Mouse (Mus musculus): ENCODE data around the gene Hmg20a. TPM values are rescaled to one million over a fixed set of nuclear protein-coding genes. Genes with fewer than 3 reads are reported as not detected.

Gene Hmg20a
- polyA plus RNA-seq, 1 experiment, result 62.3 TPM

- peak; percentile 16 for DNase-seq
- TF ChIP-seq POLR2A (IDR thresholded peaks at IDR 0.05; ENCODE audit: control insufficient read depth, extremely low read depth, insufficient read depth, low read length, poor library complexity), result no peak
- no peak for TF ChIP-seq CTCF (IDR thresholded peaks at IDR 0.05; ENCODE audit: borderline replicate concordance, control insufficient read depth, extremely low read depth, insufficient read depth, low read length, poor library complexity)
- WGBS, result 62% methylated on average over 3 of the region's 3 CpGs
- Histone ChIP-seq H3K4me3 (ENCODE audit: control insufficient read depth, insufficient read depth, low read length) (no peak overlapping the region), H3K27ac (ENCODE audit: control insufficient read depth, insufficient read depth, low read length) (peak overlapping the region; percentile 59; the same call in 1 of the 2 replicates), H3K36me3 (ENCODE audit: control insufficient read depth, insufficient read depth, low read length) (no peaks in the 10 kb centered on the region), H3K27me3 (ENCODE audit: control insufficient read depth, insufficient read depth, low read length) (no peaks in the 10 kb centered on the region), H3K4me1 (replicated peaks; ENCODE audit: control insufficient read depth, insufficient read depth, low read length) (peaks cover 6% of the 10 kb centered on the region)
These were observed 38.0 kb downstream of the Hmg20a start for GRCm38 (mm10) chr9:56456426-56456825.

GRCm38 (mm10) chr9:56460987-56461386 is 42.6 kb downstream of the Hmg20a start:
- no peak overlapping the region for H3K27ac ChIP-seq (ENCODE audit: control insufficient read depth, insufficient read depth, low read length)
- no peaks in the 10 kb centered on the region for H3K27me3 ChIP-seq (ENCODE audit: control insufficient read depth, insufficient read depth, low read length)
- no peak for TF ChIP-seq CTCF (IDR thresholded peaks at IDR 0.05; ENCODE audit: borderline replicate concordance, control insufficient read depth, extremely low read depth, insufficient read depth, low read length, poor library complexity)
- TF ChIP-seq POLR2A (IDR thresholded peaks at IDR 0.05; ENCODE audit: control insufficient read depth, extremely low read depth, insufficient read depth, low read length, poor library complexity), result no peak
- no peak for DNase-seq
- peaks cover 18% of the 10 kb centered on the region for H3K4me1 ChIP-seq (replicated peaks; ENCODE audit: control insufficient read depth, insufficient read depth, low read length)
- no peaks in the 10 kb centered on the region for H3K36me3 ChIP-seq (ENCODE audit: control insufficient read depth, insufficient read depth, low read length)
- H3K4me3 ChIP-seq (ENCODE audit: control insufficient read depth, insufficient read depth, low read length), result no peak overlapping the region
- 78% methylated on average over 5 of the region's 5 CpGs for WGBS

- Histone ChIP-seq H3K27ac (ENCODE audit: control insufficient read depth, insufficient read depth, low read length) (no peak overlapping the region), H3K36me3 (ENCODE audit: control insufficient read depth, insufficient read depth, low read length) (peaks cover 5% of the 10 kb centered on the region; the same call in 1 of the 2 replicates), H3K27me3 (ENCODE audit: control insufficient read depth, insufficient read depth, low read length) (no peaks in the 10 kb centered on the region), H3K4me3 (ENCODE audit: control insufficient read depth, insufficient read depth, low read length) (no peak overlapping the region), H3K4me1 (replicated peaks; ENCODE audit: control insufficient read depth, insufficient read depth, low read length) (peaks cover 15% of the 10 kb centered on the region)
- 97% methylated on average over 1 of the region's 1 CpGs for WGBS
- no peak for TF ChIP-seq POLR2A (IDR thresholded peaks at IDR 0.05; ENCODE audit: control insufficient read depth, extremely low read depth, insufficient read depth, low read length, poor library complexity)
- no peak for TF ChIP-seq CTCF (IDR thresholded peaks at IDR 0.05; ENCODE audit: borderline replicate concordance, control insufficient read depth, extremely low read depth, insufficient read depth, low read length, poor library complexity)
- DNase-seq, result no peak
These were observed 44.2 kb downstream of the Hmg20a start for GRCm38 (mm10) chr9:56462606-56463005.

GRCm38 (mm10) chr9:56463046-56463445 is 44.6 kb downstream of the Hmg20a start:
- Histone ChIP-seq H3K36me3 (ENCODE audit: control insufficient read depth, insufficient read depth, low read length) (peaks cover 9% of the 10 kb centered on the region; the same call in 1 of the 2 replicates), H3K4me1 (replicated peaks; ENCODE audit: control insufficient read depth, insufficient read depth, low read length) (peaks cover 15% of the 10 kb centered on the region), H3K27ac (ENCODE audit: control insufficient read depth, insufficient read depth, low read length) (no peak overlapping the region), H3K4me3 (ENCODE audit: control insufficient read depth, insufficient read depth, low read length) (no peak overlapping the region), H3K27me3 (ENCODE audit: control insufficient read depth, insufficient read depth, low read length) (no peaks in the 10 kb centered on the region)
- 98% methylated on average over 2 of the region's 2 CpGs for WGBS
- no peak for DNase-seq
- TF ChIP-seq POLR2A (IDR thresholded peaks at IDR 0.05; ENCODE audit: control insufficient read depth, extremely low read depth, insufficient read depth, low read length, poor library complexity) (no peak), CTCF (IDR thresholded peaks at IDR 0.05; ENCODE audit: borderline replicate concordance, control insufficient read depth, extremely low read depth, insufficient read depth, low read length, poor library complexity) (no peak)

- no peaks in the 10 kb centered on the region for H3K27me3 ChIP-seq (ENCODE audit: control insufficient read depth, insufficient read depth, low read length)
- no peak overlapping the region for H3K27ac ChIP-seq (ENCODE audit: control insufficient read depth, insufficient read depth, low read length)
- TF ChIP-seq POLR2A (IDR thresholded peaks at IDR 0.05; ENCODE audit: control insufficient read depth, extremely low read depth, insufficient read depth, low read length, poor library complexity), result no peak
- H3K4me1 ChIP-seq (replicated peaks; ENCODE audit: control insufficient read depth, insufficient read depth, low read length), result peaks cover 15% of the 10 kb centered on the region
- DNase-seq, result no peak
- H3K36me3 ChIP-seq (ENCODE audit: control insufficient read depth, insufficient read depth, low read length), result peaks cover 9% of the 10 kb centered on the region; the same call in 1 of the 2 replicates
- WGBS, result 85% methylated on average over 4 of the region's 4 CpGs
- H3K4me3 ChIP-seq (ENCODE audit: control insufficient read depth, insufficient read depth, low read length), result no peak overlapping the region
These were observed 45.5 kb downstream of the Hmg20a start for GRCm38 (mm10) chr9:56463686-56464515.

GRCm38 (mm10) chr9:56464863-56465654 is 46.6 kb downstream of the Hmg20a start:
- WGBS, result 4% methylated on average over 23 of the region's 23 CpGs
- Histone ChIP-seq H3K27me3 (ENCODE audit: control insufficient read depth, insufficient read depth, low read length) (no peaks in the 10 kb centered on the region), H3K4me1 (replicated peaks; ENCODE audit: control insufficient read depth, insufficient read depth, low read length) (peaks cover 15% of the 10 kb centered on the region), H3K27ac (ENCODE audit: control insufficient read depth, insufficient read depth, low read length) (no peak overlapping the region), H3K4me3 (ENCODE audit: control insufficient read depth, insufficient read depth, low read length) (no peak overlapping the region), H3K36me3 (ENCODE audit: control insufficient read depth, insufficient read depth, low read length) (peaks cover 9% of the 10 kb centered on the region; the same call in 1 of the 2 replicates)
- TF ChIP-seq CTCF (IDR thresholded peaks at IDR 0.05; ENCODE audit: borderline replicate concordance, control insufficient read depth, extremely low read depth, insufficient read depth, low read length, poor library complexity) (no peak), POLR2A (IDR thresholded peaks at IDR 0.05; ENCODE audit: control insufficient read depth, extremely low read depth, insufficient read depth, low read length, poor library complexity) (no peak)
- peak; percentile 70 for DNase-seq

Data from thymus, adult 2 months (tissue).